Mouse (Mus musculus) G1E (cell line): ENCODE data around the gene Hsd11b1.

Source experiments
- CTCF ChIP-seq: IDR thresholded peaks from 2 replicates; pipeline ENCODE4 v1.5.1; 2012; ENCODE audit warnings: low read depth, low read length, inconsistent platforms, mixed read lengths
- TAL1 ChIP-seq: conservative IDR thresholded peaks from 2 replicates; pipeline ENCODE4 v1.6.1; 2012; ENCODE audit warnings: low read depth, low read length, inconsistent platforms, mixed read lengths

DNA sequence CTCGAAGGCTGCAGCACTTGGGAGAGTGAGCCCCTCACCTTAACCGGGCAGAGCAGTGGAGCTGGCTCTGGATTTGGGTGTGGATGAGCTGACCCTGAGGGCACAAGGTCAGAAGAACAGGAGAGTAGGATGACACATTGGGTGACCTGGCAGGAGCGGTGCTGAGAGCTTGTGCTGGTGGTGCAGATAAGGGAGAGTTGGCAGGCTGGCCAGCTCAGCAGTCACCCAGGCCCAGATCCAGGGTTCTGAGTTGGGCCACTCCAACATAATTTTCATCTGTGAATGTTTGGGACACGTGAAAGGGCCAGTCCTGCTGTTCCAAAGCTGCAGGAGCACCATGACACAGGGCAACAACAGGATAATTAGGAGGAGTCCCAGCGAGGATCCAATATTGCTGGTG is 52.5 kb downstream of the Hsd11b1 start:
- TF ChIP-seq CTCF (no peak), TAL1 (no peak)
